Mouse (Mus musculus) olfactory bulb, adult 2 months (tissue): Measurements from ENCODE around the gene Golim4. TPM values are rescaled to one million over a fixed set of nuclear protein-coding genes. Genes with fewer than 3 reads are reported as not detected.

Source experiments
- H3K27ac ChIP-seq: fragments of 200-500 bp; 2 replicates; pipeline ENCODE4 v1.5.1; 2012; ENCODE audit warnings: low read depth, low read length; ENCODE audit not compliant: insufficient read depth
- H3K4me1 ChIP-seq: fragments of 200-500 bp; 2 replicates; pipeline ENCODE4 v1.6.1; 2012; ENCODE audit warnings: low read length; ENCODE audit not compliant: control insufficient read depth, insufficient read depth
- H3K4me3 ChIP-seq: fragments of 200-500 bp; 2 replicates; pipeline ENCODE4 v1.5.1; 2012; ENCODE audit warnings: mild to moderate bottlenecking, low read depth, low read length, moderate library complexity; ENCODE audit not compliant: insufficient read depth
- CTCF ChIP-seq: fragments of 200-500 bp; IDR thresholded peaks from 2 replicates; pipeline ENCODE4 v1.5.1; 2012; ENCODE audit warnings: low read depth, mild to moderate bottlenecking, low read length, moderate library complexity; ENCODE audit not compliant: insufficient read depth
- POLR2A ChIP-seq: fragments of 200-500 bp; IDR thresholded peaks from 2 replicates; pipeline ENCODE4 v1.6.1; 2012; ENCODE audit warnings: mild to moderate bottlenecking, low read depth, low read length, moderate library complexity; ENCODE audit not compliant: insufficient read depth
- WGBS: fragments of 180-500 bp; shearing (Covaris S2); methylation state at CpG from one replicate; pipeline ENCODE4 v1.1.7; 2018; 5-methylcytosine and 5-hydroxymethylcytosine counted together
- polyA plus RNA-seq: library from polyadenylated mRNA; stranded (reverse); fragments of >200 nt; gene quantifications from 2 replicates; pipeline ENCODE4 v1.2.4, GENCODE M21; 2012; ENCODE audit warnings: low replicate concordance; ENCODE audit not compliant: missing spikeins, insufficient read depth, insufficient read length

The Golim4 gene
- polyA plus RNA-seq, 1 experiment: not detected

- Histone ChIP-seq H3K27ac (no peak overlapping the region), H3K4me3 (no peak overlapping the region), H3K4me1 (no peaks in the 10 kb centered on the region)
- no peak for TF ChIP-seq POLR2A
- TF ChIP-seq CTCF: no peak
- WGBS: 62% methylated on average over 7 of the region's 7 CpGs
These were observed 26.7 kb downstream of the Golim4 start for GRCm38 (mm10) chr3:75929926-75930548.

- Histone ChIP-seq H3K4me1 (no peaks in the 10 kb centered on the region), H3K4me3 (no peak overlapping the region), H3K27ac (no peak overlapping the region)
- WGBS: 75% methylated on average over 3 of the region's 3 CpGs
- TF ChIP-seq CTCF (no peak), POLR2A (no peak)
These were observed 30.4 kb downstream of the Golim4 start for GRCm38 (mm10) chr3:75926327-75926726.

DNA sequence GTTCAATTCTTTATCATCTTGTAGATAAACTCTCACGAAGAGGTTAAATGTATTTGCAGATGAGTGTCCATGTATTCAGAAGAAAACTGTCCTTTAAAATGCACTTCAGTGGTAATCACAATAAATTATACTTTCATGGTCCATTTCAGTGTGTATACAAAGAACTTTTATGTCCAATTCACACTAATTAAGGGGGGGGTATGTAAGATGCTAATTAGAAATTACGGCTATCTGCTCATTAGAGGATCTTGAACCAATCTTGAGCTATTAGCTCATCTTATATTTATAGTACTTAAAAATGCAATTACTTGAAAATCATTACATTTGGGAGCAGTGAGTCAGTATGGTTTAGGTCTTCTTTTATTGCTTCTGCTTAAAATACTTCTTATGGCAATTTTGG is 31.6 kb downstream of the Golim4 start:
- 36% methylated on average over 2 of the region's 2 CpGs for WGBS
- no peak overlapping the region for H3K27ac ChIP-seq
- H3K4me3 ChIP-seq: no peak overlapping the region
- H3K4me1 ChIP-seq: no peaks in the 10 kb centered on the region
- TF ChIP-seq POLR2A (no peak), CTCF (no peak)

DNA sequence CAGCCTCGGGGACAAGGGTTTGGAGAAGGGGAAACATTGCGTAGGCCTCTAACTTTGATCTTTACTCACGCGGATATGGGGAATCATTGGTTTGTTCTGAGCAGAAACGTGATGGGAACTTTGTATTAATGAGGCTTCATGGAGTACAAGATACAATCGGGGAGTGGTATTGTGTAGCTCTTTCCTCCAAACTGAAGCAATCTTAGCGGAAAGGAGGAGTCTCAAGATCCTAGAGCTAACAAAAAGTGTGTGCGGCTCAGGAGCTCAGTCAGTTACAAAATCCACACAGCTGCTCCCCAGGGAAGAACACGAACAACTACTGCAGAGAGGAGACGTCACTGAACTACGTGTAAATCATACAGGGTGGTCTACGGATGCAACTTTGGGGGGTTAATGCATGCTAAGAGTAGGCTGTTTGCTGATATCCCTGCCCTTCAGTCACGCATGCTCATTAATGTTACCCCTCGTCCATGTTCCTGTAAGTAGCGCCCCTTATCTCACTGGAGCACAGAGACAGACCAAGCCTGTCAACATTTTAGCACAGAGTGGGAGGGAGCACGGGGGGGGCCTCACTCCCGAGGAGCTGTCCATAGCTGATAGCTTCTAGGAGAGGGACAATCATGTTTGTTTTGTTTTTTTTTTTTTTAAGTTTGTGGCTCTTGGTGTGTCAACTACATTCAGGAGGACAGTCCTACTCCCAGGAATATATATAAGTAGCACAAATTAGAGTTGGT is 38.8 kb downstream of the Golim4 start:
- 92% methylated on average over 17 of the region's 17 CpGs for WGBS
- TF ChIP-seq POLR2A (no peak), CTCF (no peak)
- Histone ChIP-seq H3K4me1 (no peaks in the 10 kb centered on the region), H3K27ac (no peak overlapping the region), H3K4me3 (no peak overlapping the region)

- WGBS: 78% methylated on average over 4 of the region's 4 CpGs
- no peaks in the 10 kb centered on the region for H3K4me1 ChIP-seq
- no peak overlapping the region for H3K4me3 ChIP-seq
- no peak for TF ChIP-seq CTCF
- no peak for TF ChIP-seq POLR2A
- no peak overlapping the region for H3K27ac ChIP-seq
These were observed 44.0 kb downstream of the Golim4 start for GRCm38 (mm10) chr3:75912786-75913185.

GRCm38 (mm10) chr3:75910768-75911167 is 46.0 kb downstream of the Golim4 start:
- Histone ChIP-seq H3K4me3 (no peak overlapping the region), H3K27ac (no peak overlapping the region), H3K4me1 (no peaks in the 10 kb centered on the region)
- TF ChIP-seq CTCF: no peak
- no peak for TF ChIP-seq POLR2A

DNA sequence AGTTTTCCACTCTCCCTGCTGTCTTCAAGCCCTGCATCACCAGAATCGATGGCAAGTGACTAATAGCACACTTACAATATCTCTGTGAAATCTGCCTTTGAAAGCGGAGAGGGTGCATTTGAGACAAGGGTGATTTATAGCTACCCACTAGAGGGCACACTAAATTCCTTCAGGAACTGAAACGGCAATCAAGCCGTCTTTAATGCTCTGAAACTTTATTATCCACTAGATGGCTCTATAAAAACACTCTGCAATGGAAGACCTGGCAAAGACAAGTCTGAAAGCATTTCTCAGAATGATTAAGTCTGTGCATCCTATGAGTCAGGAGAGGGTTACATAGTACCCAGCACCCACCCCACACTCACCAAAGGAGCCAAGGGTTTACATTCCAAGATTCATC is 46.5 kb downstream of the Golim4 start:
- Histone ChIP-seq H3K27ac (no peak overlapping the region), H3K4me3 (no peak overlapping the region), H3K4me1 (no peaks in the 10 kb centered on the region)
- TF ChIP-seq POLR2A (no peak), CTCF (no peak)
- 2% methylated on average over 4 of the region's 4 CpGs for WGBS

DNA sequence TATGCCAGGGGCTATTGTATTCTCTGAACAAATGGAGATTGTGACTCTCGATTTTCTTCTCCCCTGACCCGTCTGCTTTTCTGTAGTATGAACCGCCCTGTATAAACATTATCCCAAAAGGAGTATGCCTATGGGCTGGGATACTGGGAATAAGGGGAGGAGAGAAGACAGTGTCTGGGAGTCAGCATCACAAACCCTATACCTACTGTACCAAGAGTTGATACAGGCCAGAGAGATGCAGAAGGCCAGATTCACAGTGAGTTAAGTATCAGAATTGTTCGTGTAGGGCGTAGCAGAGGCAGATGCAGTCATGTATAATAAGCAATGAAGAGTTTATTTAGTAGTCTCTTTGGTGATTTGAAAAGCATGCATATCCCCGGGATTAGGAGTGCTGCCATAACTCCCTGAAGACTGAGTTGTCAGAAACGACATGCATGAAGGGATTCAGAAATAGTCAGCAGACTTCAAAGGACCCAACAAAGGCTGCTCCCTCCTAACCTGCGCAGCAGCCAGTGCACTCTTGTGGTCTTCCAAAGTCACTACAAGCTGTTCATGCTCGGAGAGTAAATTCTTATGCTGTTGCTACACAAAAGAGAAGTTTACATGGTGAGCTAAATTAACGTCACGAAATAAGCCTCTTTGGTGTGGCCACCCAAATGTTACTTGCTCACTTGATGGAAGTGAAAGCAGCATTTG is 54.7 kb downstream of the Golim4 start:
- no peak overlapping the region for H3K27ac ChIP-seq
- 75% methylated on average over 11 of the region's 11 CpGs for WGBS
- no peak overlapping the region for H3K4me3 ChIP-seq
- TF ChIP-seq CTCF (no peak), POLR2A (no peak)
- H3K4me1 ChIP-seq: no peaks in the 10 kb centered on the region

DNA sequence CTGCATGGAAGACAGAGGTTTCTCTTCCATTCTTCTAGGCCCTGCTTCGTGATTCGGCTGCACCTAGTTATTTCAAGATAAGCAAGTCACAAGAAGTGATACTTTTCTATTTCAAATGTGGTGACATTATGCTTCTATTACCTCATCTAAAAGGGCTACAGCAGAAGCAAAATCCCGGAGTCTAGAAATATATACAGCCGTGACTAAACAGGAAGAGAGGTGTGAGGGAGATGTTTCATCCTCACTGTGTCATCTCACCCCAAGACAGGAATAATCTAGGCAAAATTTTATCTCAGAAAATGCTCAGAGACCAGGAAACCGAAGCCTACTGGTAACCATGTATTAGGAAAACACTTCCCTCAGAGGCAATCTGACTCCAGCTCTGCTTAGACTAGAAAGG is 61.7 kb downstream of the Golim4 start:
- WGBS: 89% methylated on average over 5 of the region's 5 CpGs
- Histone ChIP-seq H3K4me1 (no peaks in the 10 kb centered on the region), H3K4me3 (no peak overlapping the region), H3K27ac (no peak overlapping the region)
- no peak for TF ChIP-seq POLR2A
- TF ChIP-seq CTCF: no peak
